Mouse (Mus musculus) heart, embryonic 10.5 days (tissue): ENCODE measurements around the gene Bcl2. TPM values are rescaled to one million over a fixed set of nuclear protein-coding genes. Genes with fewer than 3 reads are reported as not detected.

Experiments used
- DNase-seq: peaks from one replicate; pipeline ENCODE4 v3.0.0-alpha.2; 2017; ENCODE audit warnings: low spot score
- H3K27ac ChIP-seq: fragments of 300-500 bp; sonication (generic); 2 replicates; pipeline ENCODE4 v1.5.1; 2016; ENCODE audit warnings: mild to moderate bottlenecking
- H3K27me3 ChIP-seq: fragments of 300-500 bp; sonication (generic); 2 replicates; pipeline ENCODE4 v1.6.1; 2016; ENCODE audit warnings: mild to moderate bottlenecking; ENCODE audit not compliant: poor library complexity, insufficient read depth, severe bottlenecking
- H3K36me3 ChIP-seq: fragments of 300-500 bp; sonication (generic); 2 replicates; pipeline ENCODE4 v1.6.1; 2016; ENCODE audit warnings: mild to moderate bottlenecking, moderate library complexity
- H3K4me1 ChIP-seq: fragments of 300-500 bp; sonication (generic); 2 replicates; pipeline ENCODE4 v1.6.1; 2016; ENCODE audit warnings: mild to moderate bottlenecking
- H3K4me3 ChIP-seq: fragments of 300-500 bp; sonication (generic); 2 replicates; pipeline ENCODE4 v1.5.1; 2016; ENCODE audit warnings: mild to moderate bottlenecking, moderate library complexity
- H3K9me3 ChIP-seq: fragments of 300-500 bp; sonication (generic); 2 replicates; pipeline ENCODE4 v1.6.1; 2016; ENCODE audit warnings: mild to moderate bottlenecking, moderate library complexity
- WGBS: fragments of 180-500 bp; shearing (Covaris S2); methylation state at CpG from one replicate; pipeline ENCODE4 v1.1.7; 2016; 5-methylcytosine and 5-hydroxymethylcytosine counted together
- polyA plus RNA-seq: library from polyadenylated mRNA; unstranded; fragments of >200 nt; fragmentation: Nextera tagmentation; extraction: Ambion mirVana; gene quantifications from 2 replicates; pipeline ENCODE4 v1.2.1, GENCODE M21; 2016

Gene Bcl2
- polyA plus RNA-seq, result 12.1 and 15.0 TPM in 2 replicates

GRCm38 (mm10) chr1:106713621-106714529 is at the start of gene Bcl2:
Gene Bcl2 (minus strand): TSS chr1:106714274.
- peak within 1 kb of the TSS; percentile 85 for H3K4me3 ChIP-seq
- WGBS, result under 1% methylated on average over 94 of the region's 95 CpGs
- H3K9me3 ChIP-seq, result no peaks in the 10 kb centered on the region
- H3K27me3 ChIP-seq, result no peaks in the 10 kb centered on the region
- H3K27ac ChIP-seq, result peak within 1 kb of the TSS; percentile 96
- H3K36me3 ChIP-seq, result no peaks in the 10 kb centered on the region
- peak; percentile 89 for DNase-seq
- peaks cover 17% of the 10 kb centered on the region for H3K4me1 ChIP-seq

- WGBS, result 86% methylated on average over 3 of the region's 3 CpGs
- Histone ChIP-seq H3K36me3 (peaks cover 11% of the 10 kb centered on the region; the same call in 1 of the 2 replicates), H3K27me3 (no peaks in the 10 kb centered on the region), H3K4me3 (no peak overlapping the region), H3K9me3 (no peaks in the 10 kb centered on the region), H3K4me1 (peaks cover 12% of the 10 kb centered on the region), H3K27ac (no peak overlapping the region)
- DNase-seq, result no peak
Observed at GRCm38 (mm10) chr1:106760750-106761149, 46.7 kb upstream of the Bcl2 start.

GRCm38 (mm10) chr1:106759572-106760435 is 45.7 kb upstream of the Bcl2 start, which contains the start of gene Kdsr:
Gene Kdsr (minus strand): TSS chr1:106759727.
- Histone ChIP-seq H3K4me3 (peak within 1 kb of the TSS; percentile 75), H3K4me1 (peaks cover 12% of the 10 kb centered on the region), H3K36me3 (peaks cover 11% of the 10 kb centered on the region), H3K27me3 (no peaks in the 10 kb centered on the region), H3K27ac (peak within 1 kb of the TSS; percentile 91), H3K9me3 (no peaks in the 10 kb centered on the region)
- DNase-seq, result peak; percentile 98
- 2% methylated on average over 51 of the region's 51 CpGs for WGBS

GRCm38 (mm10) chr1:106758734-106759571 is 44.9 kb upstream of the Bcl2 start:
- 4% methylated on average over 34 of the region's 34 CpGs for whole genome bisulfite sequencing
- DNase-seq, result no peak
- peaks cover 14% of the 10 kb centered on the region for H3K36me3 ChIP-seq

GRCm38 (mm10) chr1:106756633-106757032 is 42.6 kb upstream of the Bcl2 start:
- WGBS, result 68% methylated on average over 4 of the region's 4 CpGs
- Histone ChIP-seq H3K4me1 (peaks cover 12% of the 10 kb centered on the region), H3K4me3 (no peak overlapping the region), H3K27ac (no peak overlapping the region), H3K27me3 (no peaks in the 10 kb centered on the region), H3K36me3 (peaks cover 9% of the 10 kb centered on the region), H3K9me3 (no peaks in the 10 kb centered on the region)
- DNase-seq, result no peak

More at GRCm38 (mm10) chr1:106758734-106759571, 44.9 kb upstream of the Bcl2 start:
- peak overlapping the region; percentile 75 for H3K4me3 ChIP-seq
- H3K27ac ChIP-seq, result peak overlapping the region; percentile 91
- H3K9me3 ChIP-seq, result no peaks in the 10 kb centered on the region
- H3K4me1 ChIP-seq, result peaks cover 12% of the 10 kb centered on the region
- H3K27me3 ChIP-seq, result no peaks in the 10 kb centered on the region

GRCm38 (mm10) chr1:106752013-106752412 is 37.9 kb upstream of the Bcl2 start:
- DNase-seq, result no peak
- no peaks in the 10 kb centered on the region for H3K9me3 ChIP-seq
- 0 out of 2 replicates have a peak, but pooled peaks cover 2% of the 10 kb centered on the region for H3K4me1 ChIP-seq
- no peak overlapping the region for H3K27ac ChIP-seq
- no peak overlapping the region for H3K4me3 ChIP-seq
- 93% methylated on average over 5 of the region's 5 CpGs for WGBS
- peaks cover 18% of the 10 kb centered on the region for H3K36me3 ChIP-seq
- no peaks in the 10 kb centered on the region for H3K27me3 ChIP-seq

- Histone ChIP-seq H3K4me1 (no peaks in the 10 kb centered on the region), H3K4me3 (no peak overlapping the region), H3K27ac (no peak overlapping the region), H3K27me3 (no peaks in the 10 kb centered on the region), H3K9me3 (no peaks in the 10 kb centered on the region), H3K36me3 (peaks cover 26% of the 10 kb centered on the region)
- DNase-seq, result no peak
- WGBS, result 82% methylated on average over 1 of the region's 1 CpGs
Observed at GRCm38 (mm10) chr1:106750656-106751055, 36.6 kb upstream of the Bcl2 start.

- Histone ChIP-seq H3K4me1 (no peaks in the 10 kb centered on the region), H3K27me3 (no peaks in the 10 kb centered on the region), H3K4me3 (no peak overlapping the region), H3K36me3 (peaks cover 17% of the 10 kb centered on the region; the same call in 1 of the 2 replicates), H3K9me3 (no peaks in the 10 kb centered on the region), H3K27ac (no peak overlapping the region)
- DNase-seq, result no peak
- WGBS, result 86% methylated on average over 6 of the region's 6 CpGs
Observed at GRCm38 (mm10) chr1:106748555-106749315, 34.7 kb upstream of the Bcl2 start.

GRCm38 (mm10) chr1:106742980-106743379 is 28.9 kb upstream of the Bcl2 start:
- Histone ChIP-seq H3K4me1 (no peaks in the 10 kb centered on the region), H3K36me3 (peaks cover 20% of the 10 kb centered on the region; the same call in 1 of the 2 replicates)

GRCm38 (mm10) chr1:106740735-106741134 is 26.7 kb upstream of the Bcl2 start:
- no peaks in the 10 kb centered on the region for H3K4me1 ChIP-seq
- H3K9me3 ChIP-seq, result no peaks in the 10 kb centered on the region
- H3K27me3 ChIP-seq, result no peaks in the 10 kb centered on the region
- H3K36me3 ChIP-seq, result peaks cover 17% of the 10 kb centered on the region
- H3K4me3 ChIP-seq, result no peak overlapping the region
- no peak overlapping the region for H3K27ac ChIP-seq
- WGBS, result 90% methylated on average over 4 of the region's 4 CpGs
- DNase-seq, result peak; percentile 50

More at GRCm38 (mm10) chr1:106742980-106743379, 28.9 kb upstream of the Bcl2 start:
- Histone ChIP-seq H3K27me3 (no peaks in the 10 kb centered on the region), H3K4me3 (no peak overlapping the region), H3K27ac (no peak overlapping the region), H3K9me3 (no peaks in the 10 kb centered on the region)
- WGBS, result 92% methylated on average over 6 of the region's 6 CpGs
- DNase-seq, result no peak

- peak; percentile 62 for DNase-seq
- Histone ChIP-seq H3K36me3 (peaks cover 17% of the 10 kb centered on the region), H3K4me1 (no peaks in the 10 kb centered on the region), H3K27me3 (no peaks in the 10 kb centered on the region), H3K4me3 (no peak overlapping the region), H3K9me3 (no peaks in the 10 kb centered on the region), H3K27ac (no peak overlapping the region)
- 87% methylated on average over 5 of the region's 5 CpGs for WGBS
Observed at GRCm38 (mm10) chr1:106739810-106740209, 25.7 kb upstream of the Bcl2 start.
